Mouse (Mus musculus) layer of hippocampus, adult 18-20 months (tissue): ENCODE data around the gene Bhlhe40. TPM values are rescaled to one million over a fixed set of nuclear protein-coding genes. Genes with fewer than 3 reads are reported as not detected.

Experiments used
- DNase-seq, 2 experiments: peaks; one replicate each; pipeline ENCODE4 v3.0.0; 2022; ENCODE audit warnings: low spot score in 2 of 2
- total RNA-seq, 2 experiments: library from RNA; stranded (reverse); gene quantifications; 2 replicates each; pipeline ENCODE4 v1.2.3; 2021

Bhlhe40 gene
- total RNA-seq, 2 experiments from 2014 or later: 119 to 123 TPM

GRCm38 (mm10) chr6:108686930-108687329, 26.5 kb downstream of the Bhlhe40 start:
- no peak for DNase-seq

GRCm38 (mm10) chr6:108688344-108688743, 27.9 kb downstream of the Bhlhe40 start:
- DNase-seq: no peak

DNA sequence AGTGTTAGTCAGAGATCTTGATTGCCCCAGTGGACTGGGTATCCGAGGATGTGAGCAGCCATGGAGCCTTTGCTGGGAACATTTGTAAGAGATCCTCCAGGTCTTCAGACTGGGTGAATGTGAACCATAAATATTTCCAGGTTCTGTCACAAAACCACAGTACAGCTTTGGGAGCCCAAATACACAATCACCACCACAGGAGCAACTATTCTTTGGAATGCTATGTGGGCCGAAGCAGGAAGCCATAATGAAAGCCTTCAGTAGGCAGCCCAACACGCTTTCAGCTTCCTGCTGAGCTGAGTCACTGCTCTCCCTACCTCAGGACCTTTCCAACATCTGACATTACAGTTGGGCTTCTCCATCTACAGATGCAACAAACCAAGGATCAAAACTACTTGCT, 32.6 kb downstream of the Bhlhe40 start:
- DNase-seq: no peak

DNA sequence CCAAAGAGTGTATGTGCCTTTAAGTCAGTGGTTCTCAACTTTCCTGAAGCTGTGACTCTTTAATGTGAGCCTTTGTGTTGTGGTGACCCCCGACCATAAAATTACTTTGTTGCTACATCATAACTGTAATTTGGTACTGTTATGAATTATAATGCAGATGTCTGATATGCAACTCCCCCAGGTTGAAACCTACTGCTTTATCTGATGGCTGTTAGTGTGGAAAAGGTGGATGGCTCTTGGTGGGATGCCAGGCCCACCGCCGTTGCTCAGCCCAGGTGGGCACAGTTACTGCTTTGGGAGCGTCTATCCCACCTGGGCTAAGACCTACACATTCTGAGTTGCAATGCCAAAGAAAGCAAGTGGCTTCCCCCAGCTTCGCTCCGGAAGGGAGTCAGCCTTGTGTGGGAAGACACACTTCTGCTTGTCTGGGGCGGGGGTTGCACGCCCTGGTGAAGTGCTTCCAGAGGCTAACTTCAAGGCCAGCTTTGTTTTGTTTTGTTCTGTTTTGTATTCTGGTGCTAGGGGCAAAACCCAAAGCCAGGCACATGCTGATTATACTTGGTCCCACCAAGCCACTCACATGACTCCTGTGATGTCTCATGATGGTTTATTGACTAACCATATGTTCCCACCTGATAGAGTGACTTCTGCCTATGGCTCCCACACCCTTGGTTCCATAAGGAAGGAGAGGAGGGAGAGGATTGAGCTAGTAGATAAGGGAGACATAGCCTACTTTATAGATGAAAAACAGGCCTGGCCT, 34.7 kb downstream of the Bhlhe40 start:
- DNase-seq: no peak

DNA sequence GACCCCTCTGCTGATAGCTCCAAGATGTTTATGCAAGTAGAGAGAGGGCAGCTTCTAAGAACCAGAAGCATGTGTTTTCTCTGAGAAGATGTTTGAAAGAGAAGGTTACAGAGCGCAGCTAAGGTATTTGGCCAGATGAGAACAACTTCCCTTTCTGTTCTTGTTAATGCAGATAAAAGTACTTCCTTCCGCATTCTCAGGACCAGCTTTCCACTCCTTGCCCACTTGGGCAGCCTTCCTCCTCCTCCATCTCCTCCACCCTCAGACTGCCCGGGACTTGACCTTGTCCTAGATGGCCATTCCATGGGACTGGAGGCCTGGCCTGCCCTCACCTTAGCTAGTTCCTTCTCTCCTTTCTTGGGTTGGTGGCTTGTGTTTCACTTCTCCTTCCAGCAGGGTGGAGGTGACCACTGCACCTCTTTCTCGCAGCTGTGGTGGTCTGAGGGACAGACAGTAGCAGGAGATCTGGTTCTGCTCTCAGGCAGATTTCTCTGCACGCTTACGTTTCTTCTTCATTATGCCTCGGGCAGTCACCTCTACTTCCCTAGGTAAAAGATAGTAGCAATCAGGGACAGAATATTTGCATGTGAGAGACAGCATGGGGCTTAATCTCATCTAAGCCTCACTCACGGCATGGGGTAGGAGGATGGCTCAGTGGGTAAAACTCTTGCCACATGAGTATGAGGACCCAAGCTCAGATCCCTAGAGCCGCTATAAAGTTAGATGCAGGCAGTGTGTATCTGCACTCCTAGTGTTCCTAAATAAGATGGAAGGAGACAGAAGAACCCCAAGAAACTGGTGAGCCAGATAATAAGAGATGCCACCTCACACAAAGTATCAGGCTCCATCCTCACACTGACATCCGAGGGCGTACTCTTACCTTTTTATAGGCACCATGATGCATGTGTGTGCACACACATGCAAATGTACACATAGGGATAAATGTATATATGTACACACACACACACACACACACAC, 35.7 kb downstream of the Bhlhe40 start:
- no peak for DNase-seq

GRCm38 (mm10) chr6:108696822-108697202, 36.4 kb downstream of the Bhlhe40 start:
- DNase-seq: no peak

DNA sequence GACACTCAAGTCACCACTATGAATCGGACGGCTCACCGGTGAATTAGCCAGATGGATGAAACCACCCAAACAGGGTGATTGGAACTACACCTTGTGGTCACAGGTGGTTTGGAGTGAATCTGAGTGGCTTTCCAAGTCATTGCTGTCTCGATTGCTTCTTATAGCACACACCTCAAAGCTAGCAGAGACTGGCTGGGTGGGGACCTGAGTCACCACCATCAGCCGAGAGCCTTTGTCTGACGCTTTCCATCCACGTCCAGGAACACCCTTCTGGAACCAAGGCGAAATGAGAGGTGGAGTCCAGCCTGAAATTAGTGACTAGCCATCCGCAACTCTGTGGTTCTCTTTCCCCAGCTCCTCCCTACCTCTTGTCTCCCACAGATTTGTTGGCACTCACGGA, 36.9 kb downstream of the Bhlhe40 start:
- DNase-seq: no peak

DNA sequence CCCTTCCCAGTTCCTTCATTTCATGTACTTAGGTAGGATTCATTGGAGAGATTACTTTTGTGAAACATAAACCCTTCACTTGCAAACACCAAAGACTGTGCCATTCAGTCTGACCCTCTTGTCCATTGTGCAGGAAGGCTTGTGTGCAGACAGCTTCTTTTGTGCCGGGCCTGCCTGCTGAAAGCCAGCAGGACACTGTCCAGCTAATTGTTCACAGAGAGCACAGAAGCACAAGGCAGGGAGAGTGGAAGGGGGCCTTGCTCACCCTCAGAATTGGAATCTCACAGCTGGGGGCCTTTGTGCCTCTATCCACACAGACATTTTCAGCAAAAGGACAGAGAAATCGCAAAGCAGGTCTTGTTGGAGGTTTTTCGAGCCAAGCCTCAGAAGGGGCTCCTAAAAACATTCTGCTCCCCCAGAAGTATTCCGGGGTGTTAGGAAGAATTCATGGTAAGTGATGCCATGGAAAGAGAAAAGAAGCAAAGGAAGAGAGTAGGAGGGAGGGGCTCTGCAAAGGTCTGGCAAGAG, 38.0 kb downstream of the Bhlhe40 start:
- DNase-seq: no peak

- no peak for DNase-seq
Measured at GRCm38 (mm10) chr6:108699679-108700078, 39.2 kb downstream of the Bhlhe40 start.

GRCm38 (mm10) chr6:108700638-108701343, 40.4 kb downstream of the Bhlhe40 start:
- DNase-seq: peak; percentile 43 to 78

GRCm38 (mm10) chr6:108702648-108703047, 42.2 kb downstream of the Bhlhe40 start:
- no peak for DNase-seq

DNA sequence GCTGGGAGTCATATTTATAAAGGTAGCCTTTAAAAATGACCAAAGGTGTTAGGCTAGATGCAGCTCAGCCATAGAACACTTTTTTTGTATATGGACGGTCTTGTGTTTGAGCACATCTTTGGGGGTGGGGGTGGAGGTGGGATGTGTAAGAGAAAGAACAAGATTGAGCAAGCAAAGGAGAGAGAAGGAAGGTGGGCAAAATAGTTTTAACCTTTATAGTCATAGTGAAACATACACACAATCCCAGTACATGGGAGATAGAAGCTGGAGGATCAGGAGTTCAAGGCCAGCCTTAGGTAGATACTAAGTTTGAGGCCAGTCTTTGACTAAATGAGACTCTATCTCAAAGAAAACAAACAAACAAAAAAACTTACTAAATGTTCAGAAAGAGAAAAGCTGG, 42.7 kb downstream of the Bhlhe40 start:
- no peak for DNase-seq

- no peak for DNase-seq
Measured at GRCm38 (mm10) chr6:108704316-108705080, 44.1 kb downstream of the Bhlhe40 start.

GRCm38 (mm10) chr6:108705957-108706356, 45.5 kb downstream of the Bhlhe40 start:
- DNase-seq: no peak

GRCm38 (mm10) chr6:108706994-108707645, 46.7 kb downstream of the Bhlhe40 start:
- DNase-seq: no peak

GRCm38 (mm10) chr6:108709131-108709470, 48.7 kb downstream of the Bhlhe40 start:
- no peak for DNase-seq

- peak; percentile 70 to 78 for DNase-seq
Measured at GRCm38 (mm10) chr6:108709471-108710231, 49.2 kb downstream of the Bhlhe40 start.

DNA sequence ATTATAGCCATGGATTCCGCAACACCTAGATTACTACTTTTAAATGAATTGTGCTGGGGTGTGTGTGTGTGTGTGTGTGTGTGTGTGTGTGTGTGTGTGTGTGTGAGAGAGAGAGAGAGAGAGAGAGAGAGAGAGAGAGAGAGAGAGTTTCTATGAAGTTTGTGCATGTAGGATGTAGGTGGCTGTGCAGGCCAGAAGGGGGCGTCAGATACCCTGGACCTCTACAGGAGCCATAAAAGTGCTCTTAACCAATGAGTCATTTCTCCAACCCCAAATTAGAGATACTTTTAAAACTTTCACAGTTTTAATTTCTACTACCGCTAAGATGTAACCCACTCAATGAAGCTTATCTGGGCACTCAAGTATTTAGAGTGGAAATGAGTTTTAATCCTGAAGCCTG, 50.2 kb downstream of the Bhlhe40 start:
- no peak for DNase-seq

DNA sequence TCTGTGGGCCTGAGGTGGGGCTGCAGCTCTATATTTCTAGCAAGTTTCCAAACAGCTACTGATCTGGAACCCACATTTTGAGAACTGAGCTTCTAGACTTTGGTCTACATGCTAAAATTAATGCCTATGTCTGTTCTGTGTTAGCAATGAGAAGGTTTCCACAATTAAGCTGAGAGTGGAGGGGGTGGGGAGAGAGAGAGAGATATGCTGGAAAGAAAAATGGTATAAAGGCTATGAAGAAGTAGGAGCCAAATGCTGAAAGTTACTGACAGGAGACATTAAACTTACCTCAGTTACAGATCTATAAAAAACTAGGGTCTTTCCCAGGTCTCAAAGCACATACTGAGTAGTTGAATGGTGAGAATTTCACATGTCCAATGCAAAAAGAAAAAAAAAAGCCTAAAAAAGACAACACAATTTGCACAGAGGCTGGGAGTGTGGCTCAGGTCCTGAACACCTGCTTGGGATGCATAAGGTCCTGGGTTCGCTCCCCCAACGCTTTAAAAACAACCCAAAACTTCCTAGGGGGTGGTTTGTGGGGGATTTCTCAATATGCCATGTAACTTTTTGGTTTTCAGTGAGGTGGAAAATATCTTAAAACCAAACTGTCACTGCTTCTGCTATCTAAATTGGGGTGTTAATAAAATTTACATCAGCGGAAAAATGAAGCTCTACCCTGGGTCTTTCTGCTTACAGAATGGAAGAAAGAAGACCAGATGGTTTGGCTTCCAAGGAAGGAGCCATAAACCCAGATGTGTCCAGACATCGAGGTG, 50.9 kb downstream of the Bhlhe40 start:
- DNase-seq: no peak
